23 mouse cellular contexts compared by ENCODE assay signal in genomic region chr5:72883706-72884105, GRCm38 (mm10). TPM values are rescaled to one million over a fixed set of nuclear protein-coding genes. Genes with fewer than 3 reads are reported as not detected.
A peak's percentile ranks its signal among the peaks of the same experiment; 100 is the strongest.
DNase-seq lines count a peak whose midpoint lies in the region; ATAC-seq and TF ChIP-seq lines count a peak whose summit lies in the region.
"Had no signal": no experiment of that assay in that cellular context is flagged by ENCODE, and none has a peak within 500 bp of the region (broad histone marks: within the 10 kb centered on the region; RNA-seq: fewer than 3 reads in every experiment).

No protein-coding gene starts in this region.

- H3K4me1 ChIP-seq in lung, postnatal 0 days (ENCODE audit: insufficient read depth, low read depth, low read length), result no peaks in the 10 kb centered on the region
- H3K4me1 ChIP-seq in megakaryocyte, embryonic 14.5 days, result peaks cover 86% of the 10 kb centered on the region
- no peaks in the 10 kb centered on the region for H3K4me1 ChIP-seq in forebrain, embryonic 11.5 days (replicated peaks; ENCODE audit: control insufficient read depth, insufficient read depth, low read length)
- H3K4me1 ChIP-seq: hindbrain, embryonic 12.5 days had no signal

- H3K4me3 ChIP-seq in lung, postnatal 0 days (ENCODE audit: low read depth, low read length), result no peak overlapping the region
- peak overlapping the region; percentile 54 for H3K4me3 ChIP-seq in megakaryocyte, embryonic 14.5 days (replicated peaks)
- H3K4me3 ChIP-seq in forebrain, embryonic 11.5 days (ENCODE audit: low read depth, low read length), result no peak overlapping the region
- H3K4me3 ChIP-seq: embryonic facial prominence, embryonic 10.5 days; gastrocnemius, adult 2 months; heart, embryonic 13.5 days; hindbrain, embryonic 12.5 days had no signal

- H3K36me3 ChIP-seq in lung, postnatal 0 days (ENCODE audit: insufficient read depth, low read length), result no peaks in the 10 kb centered on the region
- H3K36me3 ChIP-seq in megakaryocyte, embryonic 14.5 days (replicated peaks; ENCODE audit: low read length), result no peaks in the 10 kb centered on the region
- no peaks in the 10 kb centered on the region for H3K36me3 ChIP-seq in forebrain, embryonic 11.5 days (ENCODE audit: control insufficient read depth, insufficient read depth, low read length)
- H3K36me3 ChIP-seq: embryonic facial prominence, embryonic 10.5 days; G1E; heart, embryonic 13.5 days; hindbrain, embryonic 12.5 days had no signal

- H3K4me2 ChIP-seq in lung, postnatal 0 days (replicated peaks; ENCODE audit: low read depth, low read length), result no peak overlapping the region
- no peak overlapping the region for H3K4me2 ChIP-seq in forebrain, embryonic 11.5 days (ENCODE audit: low read depth, low read length, severe bottlenecking)
- H3K4me2 ChIP-seq: heart, embryonic 13.5 days; hindbrain, embryonic 12.5 days had no signal

- ATAC-seq in lung, postnatal 0 days, result no peak
- peak; percentile 88 for ATAC-seq in granulocyte monocyte progenitor cell, adult 5-6 weeks (replicated peaks; ENCODE audit: poor library complexity, severe bottlenecking)
- ATAC-seq in forebrain, embryonic 11.5 days (replicated peaks; ENCODE audit: low FRiP score), result no peak
- ATAC-seq: CD4-positive, CD25-positive, alpha-beta regulatory T cell, adult 4 months; forebrain, embryonic 14.5 days; hindbrain, postnatal 0 days had no signal

- no peaks in the 10 kb centered on the region for H3K9me3 ChIP-seq in lung, postnatal 0 days (ENCODE audit: low read length)
- H3K9me3 ChIP-seq in megakaryocyte, embryonic 14.5 days, result no peaks in the 10 kb centered on the region
- no peaks in the 10 kb centered on the region for H3K9me3 ChIP-seq in forebrain, embryonic 11.5 days (ENCODE audit: control insufficient read depth, low read length)
- H3K9me3 ChIP-seq: embryonic facial prominence, embryonic 10.5 days; G1E; heart, embryonic 13.5 days; hindbrain, embryonic 12.5 days had no signal

- no peak for TF ChIP-seq EP300 in lung, postnatal 0 days (IDR thresholded peaks at IDR 0.05)

- TF ChIP-seq CTCF in lung, postnatal 0 days (IDR thresholded peaks at IDR 0.05), result no peak

- DNase-seq in lung, postnatal 0 days (ENCODE audit: low spot score), result peak; percentile 50
- DNase-seq in lung, adult 18-20 months, result no peak
- peak; percentile 76 for DNase-seq in NIH3T3 (ENCODE audit: low read depth)
- DNase-seq in forebrain, embryonic 11.5 days (ENCODE audit: low spot score), result no peak
- DNase-seq in embryo, embryonic 10.5 days (ENCODE audit: low spot score), result no peak
- DNase-seq in urinary bladder, postnatal 10 days (ENCODE audit: low spot score), result no peak
- DNase-seq: adrenal gland, postnatal 36 days; cerebellum, adult 11 months; cerebellum, adult 8-10 months; cerebellum, postnatal 25 days; gastrocnemius, adult 2 months; gastrocnemius, postnatal 25 days; heart, adult 11 months; heart, postnatal 36 days had no signal

- H3K27me3 ChIP-seq in lung, postnatal 0 days (replicated peaks; ENCODE audit: insufficient read depth, low read length), result no peaks in the 10 kb centered on the region
- H3K27me3 ChIP-seq in megakaryocyte, embryonic 14.5 days (replicated peaks), result no peaks in the 10 kb centered on the region
- H3K27me3 ChIP-seq in forebrain, embryonic 11.5 days (ENCODE audit: control insufficient read depth, insufficient read depth, low read length), result no peaks in the 10 kb centered on the region
- H3K27me3 ChIP-seq: heart, embryonic 13.5 days; hindbrain, embryonic 12.5 days had no signal

- H3K27ac ChIP-seq in lung, postnatal 0 days (ENCODE audit: low read length), result no peak overlapping the region
- no peak overlapping the region for H3K27ac ChIP-seq in forebrain, embryonic 11.5 days (ENCODE audit: low read depth, low read length)
- H3K27ac ChIP-seq: embryonic facial prominence, embryonic 10.5 days; gastrocnemius, adult 2 months; heart, embryonic 13.5 days; hindbrain, embryonic 12.5 days; hindbrain, postnatal 0 days had no signal

- H3K9ac ChIP-seq in lung, postnatal 0 days (replicated peaks; ENCODE audit: low read depth), result no peak overlapping the region
- H3K9ac ChIP-seq in forebrain, embryonic 11.5 days (ENCODE audit: low read length), result no peak overlapping the region
- H3K9ac ChIP-seq: heart, embryonic 13.5 days; hindbrain, embryonic 12.5 days had no signal

- WGBS in lung, postnatal 0 days, result 35% methylated on average over 3 of the region's 3 CpGs
- WGBS in forebrain, embryonic 11.5 days, result 83% methylated on average over 3 of the region's 3 CpGs

RNA-seq across cellular contexts. Expression of gene Tec, which starts 15.4 kb away (rescaled TPM):
- 4.2 and 4.6 TPM in 2 replicates for polyA plus RNA-seq in lung, postnatal 0 days (2015; fragmentation: Nextera tagmentation; extraction: Ambion mirVana)
- 36.0 and 42.9 TPM in 2 replicates for total RNA-seq in granulocyte monocyte progenitor cell, adult 5-6 weeks (2014; fragmentation: Nextera tagmentation)
- 33.9 and 39.8 TPM in 2 replicates for total RNA-seq in granulocyte monocyte progenitor cell, adult 5-6 weeks (2017)
- polyA plus RNA-seq in megakaryocyte, embryonic 14.5 days (2012; ENCODE audit: insufficient read depth, low replicate concordance), result 0.80 and 4.6 TPM in 2 replicates
- 2.9 and 3.0 TPM in 2 replicates for polyA plus RNA-seq in forebrain, embryonic 11.5 days (2014; fragmentation: Nextera tagmentation; extraction: Ambion mirVana)

RNA-seq across cellular contexts. Expression of gene Slain2, which starts 30.4 kb away (rescaled TPM):
- 13.4 and 14.1 TPM in 2 replicates for polyA plus RNA-seq in lung, postnatal 0 days (2015; fragmentation: Nextera tagmentation; extraction: Ambion mirVana)
- total RNA-seq in granulocyte monocyte progenitor cell, adult 5-6 weeks (2014; fragmentation: Nextera tagmentation), result 44.5 and 60.4 TPM in 2 replicates
- total RNA-seq in granulocyte monocyte progenitor cell, adult 5-6 weeks (2017), result 58.3 and 70.7 TPM in 2 replicates
- 23.7 and 28.9 TPM in 2 replicates for polyA plus RNA-seq in megakaryocyte, embryonic 14.5 days (2012; ENCODE audit: insufficient read depth, low replicate concordance)
- 22.8 and 24.9 TPM in 2 replicates for polyA plus RNA-seq in forebrain, embryonic 11.5 days (2014; fragmentation: Nextera tagmentation; extraction: Ambion mirVana)

Comparison
In these comparisons a context has a peak if more than half of its experiments do, and no peak if none do; other contexts are left out.
1. DNase-seq: peak in lung, postnatal 0 days (single experiment) and NIH3T3 (single experiment); none in lung, adult 18-20 months (0 of 2), forebrain, embryonic 11.5 days (single experiment), embryo, embryonic 10.5 days (single experiment) and urinary bladder, postnatal 10 days (single experiment).